Mouse (Mus musculus) kidney, postnatal 25 days (tissue): ENCODE measurements around the gene Gprin3.
"Not testable (repeated sequence)": the region's sequence is repeated elsewhere in the genome, so short reads cannot be mapped to it uniquely, and the experiment has no call there.

Experiments used
- DNase-seq, 2 experiments: peaks; one replicate each; pipeline ENCODE4 v3.0.0; 2021; ENCODE audit warnings: mixed read lengths in 2 of 2

The Gprin3 gene

GRCm38 (mm10) chr6:59341146-59341545 is 84.9 kb downstream of the Gprin3 start:
- DNase-seq: no peak

GRCm38 (mm10) chr6:59328297-59328696 is 97.8 kb downstream of the Gprin3 start:
- no peak for DNase-seq

- no peak for DNase-seq
Observed at GRCm38 (mm10) chr6:59315868-59316267, 110.2 kb downstream of the Gprin3 start.

- DNase-seq: no peak
Observed at GRCm38 (mm10) chr6:59315090-59315489, 111.0 kb downstream of the Gprin3 start.

GRCm38 (mm10) chr6:59313162-59313561 is 112.9 kb downstream of the Gprin3 start:
- no peak for DNase-seq

GRCm38 (mm10) chr6:59311241-59311640 is 114.9 kb downstream of the Gprin3 start:
- no peak for DNase-seq

- DNase-seq: not testable (repeated sequence)
Observed at GRCm38 (mm10) chr6:59304235-59304942, 121.7 kb downstream of the Gprin3 start.

- DNase-seq: no peak
Observed at GRCm38 (mm10) chr6:59303031-59303430, 123.1 kb downstream of the Gprin3 start.
